Mouse (Mus musculus) midbrain, embryonic 14.5 days (tissue): ENCODE results near the gene Etv6. TPM values are rescaled to one million over a fixed set of nuclear protein-coding genes. Genes with fewer than 3 reads are reported as not detected.
A peak's percentile ranks its signal among the peaks of the same experiment; 100 is the strongest.

Source experiments
- ATAC-seq: fragments of 200-750 bp; cut with Nextera tagmentation; 2 replicates; pipeline ENCODE4 v1.8.0; 2017; ENCODE audit warnings: moderate number of reproducible peaks, moderate library complexity; ENCODE audit not compliant: low FRiP score, low TSS enrichment
- DNase-seq: peaks from one replicate; pipeline ENCODE4 v3.0.0-alpha.2; 2015
- H3K27ac ChIP-seq: fragments of 300-500 bp; sonication (generic); replicated peaks from 2 replicates; pipeline ENCODE4 v1.5.1; 2014; ENCODE audit warnings: mild to moderate bottlenecking, low read depth, low read length, moderate library complexity
- H3K27me3 ChIP-seq: fragments of 300-500 bp; sonication (generic); 2 replicates; pipeline ENCODE4 v1.6.1; 2014; ENCODE audit warnings: low read length, control low read depth, mixed read lengths; ENCODE audit not compliant: control insufficient read depth, insufficient read depth
- H3K36me3 ChIP-seq: fragments of 300-500 bp; sonication (generic); 2 replicates; pipeline ENCODE4 v1.6.1; 2014; ENCODE audit warnings: low read length, control low read depth; ENCODE audit not compliant: control insufficient read depth, insufficient read depth
- H3K4me1 ChIP-seq: fragments of 300-500 bp; sonication (generic); 2 replicates; pipeline ENCODE4 v1.6.1; 2014; ENCODE audit warnings: mild to moderate bottlenecking, antibody characterized with exemption, low read length, control low read depth; ENCODE audit not compliant: control insufficient read depth, insufficient read depth
- H3K4me2 ChIP-seq: fragments of 300-500 bp; sonication (generic); 2 replicates; pipeline ENCODE4 v1.6.1; 2014; ENCODE audit warnings: mild to moderate bottlenecking, low read length, moderate library complexity
- H3K4me3 ChIP-seq: fragments of 300-500 bp; sonication (generic); replicated peaks from 2 replicates; pipeline ENCODE4 v1.5.1; 2014; ENCODE audit warnings: low read depth, low read length
- H3K9ac ChIP-seq: fragments of 300-500 bp; sonication (generic); replicated peaks from 2 replicates; pipeline ENCODE4 v1.6.1; 2014; ENCODE audit warnings: mild to moderate bottlenecking, low read length, moderate library complexity
- H3K9me3 ChIP-seq: fragments of 300-500 bp; sonication (generic); 2 replicates; pipeline ENCODE4 v1.6.1; 2016; ENCODE audit warnings: low read length, control low read depth, mixed read lengths; ENCODE audit not compliant: control insufficient read depth
- WGBS: fragments of 180-500 bp; shearing (Covaris S2); extraction: QIAGEN DNeasy Blood & Tissue Kit; methylation state at CpG from one replicate; pipeline ENCODE4 v1.1.7; 2014; 5-methylcytosine and 5-hydroxymethylcytosine counted together
- polyA plus RNA-seq: library from polyadenylated mRNA; unstranded; fragments of >200 nt; fragmentation: Nextera tagmentation; extraction: Ambion mirVana; gene quantifications from 2 replicates; pipeline ENCODE4 v1.2.1, GENCODE M21; 2014

Etv6 gene
- polyA plus RNA-seq, 1 experiment from 2014 or later = 7.9 TPM

- Histone ChIP-seq H3K9me3 (no peaks in the 10 kb centered on the region), H3K27ac (no peak overlapping the region), H3K4me1 (no peaks in the 10 kb centered on the region), H3K27me3 (no peaks in the 10 kb centered on the region), H3K9ac (no peak overlapping the region), H3K4me2 (no peak overlapping the region), H3K36me3 (no peaks in the 10 kb centered on the region), H3K4me3 (no peak overlapping the region)
- DNase-seq (no peak), ATAC-seq (no peak)
- 77% methylated on average over 6 of the region's 6 CpGs for WGBS
Observed at GRCm38 (mm10) chr6:134127996-134128395, 92.5 kb downstream of the Etv6 start.

GRCm38 (mm10) chr6:134128594-134128993 is 93.1 kb downstream of the Etv6 start:
- ATAC-seq (no peak), DNase-seq (no peak)
- H3K27ac ChIP-seq = 0 out of 2 replicates have a peak overlapping the region, but pooled peaks have one; percentile 5
- no peaks in the 10 kb centered on the region for H3K27me3 ChIP-seq
- H3K4me3 ChIP-seq = no peak overlapping the region
- H3K9ac ChIP-seq = no peak overlapping the region
- H3K36me3 ChIP-seq = no peaks in the 10 kb centered on the region
- no peaks in the 10 kb centered on the region for H3K9me3 ChIP-seq
- H3K4me1 ChIP-seq = no peaks in the 10 kb centered on the region
- no peak overlapping the region for H3K4me2 ChIP-seq
- WGBS = 85% methylated on average over 13 of the region's 13 CpGs

GRCm38 (mm10) chr6:134129848-134130247 is 94.3 kb downstream of the Etv6 start:
- DNase-seq = no peak
- Histone ChIP-seq H3K27me3 (no peaks in the 10 kb centered on the region), H3K9me3 (no peaks in the 10 kb centered on the region), H3K4me1 (no peaks in the 10 kb centered on the region), H3K4me3 (no peak overlapping the region), H3K36me3 (no peaks in the 10 kb centered on the region), H3K9ac (no peak overlapping the region), H3K27ac (no peak overlapping the region), H3K4me2 (no peak overlapping the region)
- ATAC-seq = no peak
- WGBS = 97% methylated on average over 7 of the region's 7 CpGs

- no peaks in the 10 kb centered on the region for H3K4me1 ChIP-seq
- H3K4me3 ChIP-seq = no peak overlapping the region
- H3K9ac ChIP-seq = no peak overlapping the region
- WGBS = 96% methylated on average over 5 of the region's 5 CpGs
- no peak overlapping the region for H3K27ac ChIP-seq
- DNase-seq = no peak
- H3K27me3 ChIP-seq = no peaks in the 10 kb centered on the region
- no peak for ATAC-seq
- H3K4me2 ChIP-seq = no peak overlapping the region
- H3K36me3 ChIP-seq = no peaks in the 10 kb centered on the region
- H3K9me3 ChIP-seq = no peaks in the 10 kb centered on the region
Observed at GRCm38 (mm10) chr6:134130816-134131215, 95.3 kb downstream of the Etv6 start.

GRCm38 (mm10) chr6:134131601-134132000 is 96.1 kb downstream of the Etv6 start:
- H3K4me2 ChIP-seq = no peak overlapping the region
- no peaks in the 10 kb centered on the region for H3K27me3 ChIP-seq
- no peak overlapping the region for H3K27ac ChIP-seq
- no peak overlapping the region for H3K9ac ChIP-seq
- H3K36me3 ChIP-seq = no peaks in the 10 kb centered on the region
- ATAC-seq (no peak), DNase-seq (no peak)
- WGBS = 97% methylated on average over 2 of the region's 2 CpGs
- H3K4me3 ChIP-seq = no peak overlapping the region
- H3K9me3 ChIP-seq = no peaks in the 10 kb centered on the region
- H3K4me1 ChIP-seq = no peaks in the 10 kb centered on the region

GRCm38 (mm10) chr6:134133756-134134155 is 98.3 kb downstream of the Etv6 start:
- no peak overlapping the region for H3K27ac ChIP-seq
- no peaks in the 10 kb centered on the region for H3K4me1 ChIP-seq
- H3K4me2 ChIP-seq = no peak overlapping the region
- no peaks in the 10 kb centered on the region for H3K36me3 ChIP-seq
- 84% methylated on average over 4 of the region's 4 CpGs for WGBS
- H3K9ac ChIP-seq = no peak overlapping the region
- H3K9me3 ChIP-seq = no peaks in the 10 kb centered on the region
- no peaks in the 10 kb centered on the region for H3K27me3 ChIP-seq
- no peak overlapping the region for H3K4me3 ChIP-seq
- ATAC-seq (no peak), DNase-seq (no peak)

- Histone ChIP-seq H3K9ac (no peak overlapping the region), H3K27ac (no peak overlapping the region), H3K27me3 (no peaks in the 10 kb centered on the region), H3K4me3 (no peak overlapping the region), H3K4me1 (no peaks in the 10 kb centered on the region), H3K9me3 (no peaks in the 10 kb centered on the region), H3K36me3 (no peaks in the 10 kb centered on the region), H3K4me2 (no peak overlapping the region)
- ATAC-seq = no peak
- DNase-seq = no peak
- 96% methylated on average over 9 of the region's 9 CpGs for WGBS
Observed at GRCm38 (mm10) chr6:134134821-134135323, 99.4 kb downstream of the Etv6 start.

- 90% methylated on average over 3 of the region's 3 CpGs for WGBS
- no peaks in the 10 kb centered on the region for H3K36me3 ChIP-seq
- H3K4me2 ChIP-seq = no peak overlapping the region
- H3K27me3 ChIP-seq = no peaks in the 10 kb centered on the region
- no peak overlapping the region for H3K9ac ChIP-seq
- no peak overlapping the region for H3K27ac ChIP-seq
- H3K4me3 ChIP-seq = no peak overlapping the region
- DNase-seq (no peak), ATAC-seq (no peak)
- peaks cover 2% of the 10 kb centered on the region for H3K4me1 ChIP-seq
- no peaks in the 10 kb centered on the region for H3K9me3 ChIP-seq
Observed at GRCm38 (mm10) chr6:134136315-134136714, 100.8 kb downstream of the Etv6 start.

- DNase-seq = no peak
- no peak overlapping the region for H3K27ac ChIP-seq
- ATAC-seq = no peak
- H3K4me1 ChIP-seq = peaks cover 14% of the 10 kb centered on the region
- H3K27me3 ChIP-seq = no peaks in the 10 kb centered on the region
- 94% methylated on average over 3 of the region's 3 CpGs for WGBS
- no peaks in the 10 kb centered on the region for H3K9me3 ChIP-seq
- H3K36me3 ChIP-seq = no peaks in the 10 kb centered on the region
- no peak overlapping the region for H3K4me2 ChIP-seq
- H3K9ac ChIP-seq = no peak overlapping the region
- H3K4me3 ChIP-seq = no peak overlapping the region
Observed at GRCm38 (mm10) chr6:134139359-134139758, 103.9 kb downstream of the Etv6 start.
